Mouse (Mus musculus) retina, embryonic 14.5 days (tissue): ENCODE measurements around the gene Cers6.

Experiments used
- DNase-seq: peaks from one replicate; pipeline ENCODE4 v3.0.0-alpha.2; 2015; ENCODE audit warnings: low spot score

Cers6 gene

GRCm38 (mm10) chr2:69119718-69120117 is 258.5 kb downstream of the Cers6 start:
- DNase-seq, result no peak

DNA sequence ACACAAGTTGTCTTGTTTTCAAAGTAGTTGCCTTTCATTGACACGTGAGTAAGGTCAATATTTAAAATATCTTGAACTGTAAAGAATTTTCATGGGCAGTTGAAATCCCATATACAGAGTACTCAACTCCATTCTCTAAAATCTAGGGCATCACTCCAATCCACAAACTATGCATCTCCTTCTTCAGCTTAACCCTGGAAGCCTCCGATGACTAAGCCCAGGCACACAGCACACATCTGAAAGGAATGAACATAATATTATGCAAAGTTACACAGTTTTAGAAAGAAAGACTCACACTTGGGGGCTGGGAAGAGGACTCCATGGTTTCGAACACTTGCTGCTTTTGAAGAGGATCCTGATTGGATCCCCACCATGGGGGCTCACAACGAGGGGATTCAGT is 260.4 kb downstream of the Cers6 start:
- no peak for DNase-seq

GRCm38 (mm10) chr2:69125425-69125824 is 264.2 kb downstream of the Cers6 start:
- no peak for DNase-seq

GRCm38 (mm10) chr2:69128321-69128720 is 267.1 kb downstream of the Cers6 start:
- peak; percentile 24 for DNase-seq

GRCm38 (mm10) chr2:69128921-69129395 is 267.7 kb downstream of the Cers6 start:
- DNase-seq, result peak; percentile 83

- no peak for DNase-seq
Measured at GRCm38 (mm10) chr2:69129425-69130210, 268.4 kb downstream of the Cers6 start.

DNA sequence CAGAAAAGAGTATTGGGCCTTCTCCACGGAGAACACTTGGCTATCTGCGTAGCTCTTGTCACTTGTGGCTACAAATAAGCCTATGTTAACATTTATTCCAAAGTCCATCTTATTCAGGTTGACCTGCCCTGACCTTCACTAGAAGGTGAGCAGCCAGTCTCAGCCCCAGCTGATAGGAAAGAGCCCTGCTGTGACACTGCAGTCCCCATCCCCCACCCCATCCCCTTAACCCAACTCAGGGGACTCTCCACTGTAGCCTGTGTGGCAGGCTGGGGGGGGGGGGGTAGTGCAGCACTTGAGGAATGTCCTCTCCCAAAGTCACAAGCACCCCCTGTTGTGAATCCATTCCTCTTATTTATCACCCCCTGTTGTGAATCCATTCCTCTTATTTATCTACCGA is 270.8 kb downstream of the Cers6 start:
- no peak for DNase-seq

DNA sequence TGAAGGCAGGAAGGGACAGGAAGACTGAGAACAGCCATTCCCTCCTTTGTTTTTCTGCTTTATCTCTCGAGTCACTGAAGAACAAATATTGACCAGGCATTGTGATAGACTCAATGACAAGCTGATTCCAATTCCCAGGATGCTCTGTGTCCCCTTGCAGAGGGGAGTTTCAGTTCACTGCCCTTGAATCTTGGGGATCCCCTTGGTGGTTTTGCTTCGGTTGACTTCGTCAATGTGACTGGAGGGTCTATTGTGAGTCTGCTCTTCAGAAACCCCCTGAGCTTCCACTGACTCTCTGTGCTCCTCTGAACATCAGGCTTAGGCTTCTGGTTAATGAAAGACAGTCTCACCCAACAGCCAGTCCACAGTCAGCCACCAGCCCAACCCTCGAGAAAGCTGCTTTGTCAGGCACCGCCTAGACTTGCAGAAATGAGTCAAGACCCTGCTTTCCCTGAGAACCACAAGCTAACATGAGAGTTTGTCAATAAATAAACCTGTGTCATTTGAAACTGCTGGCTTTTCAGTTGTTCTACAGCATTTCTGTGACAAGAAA is 271.3 kb downstream of the Cers6 start:
- no peak for DNase-seq

GRCm38 (mm10) chr2:69134186-69134585 is 272.9 kb downstream of the Cers6 start:
- DNase-seq, result no peak

- no peak for DNase-seq
Measured at GRCm38 (mm10) chr2:69134937-69135336, 273.7 kb downstream of the Cers6 start.

GRCm38 (mm10) chr2:69135661-69136576 is 274.7 kb downstream of the Cers6 start, which contains the start of gene Nostrin:
TSS of gene Nostrin (plus strand) at chr2:69135800.
- no peak for DNase-seq

GRCm38 (mm10) chr2:69137406-69138084 is 276.3 kb downstream of the Cers6 start:
- no peak for DNase-seq

DNA sequence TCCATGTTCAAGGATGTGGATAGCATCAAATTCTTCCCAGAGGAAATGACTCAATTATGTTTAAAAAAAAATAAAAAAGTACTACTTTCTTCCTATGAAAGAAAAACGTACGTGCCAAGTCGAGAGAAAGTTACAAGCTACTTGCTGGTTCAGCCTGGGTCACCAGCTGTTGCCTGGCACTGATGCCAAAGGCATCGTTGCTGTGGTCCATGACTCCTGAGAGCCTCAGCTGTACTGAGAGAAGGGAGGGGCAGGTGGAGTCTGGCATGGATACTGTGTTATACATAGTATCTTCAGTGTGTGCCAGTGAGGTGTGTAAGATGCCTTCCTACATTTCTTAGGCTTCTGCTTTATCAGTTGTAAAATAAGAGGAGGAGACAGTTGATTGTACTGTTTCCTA is 277.5 kb downstream of the Cers6 start:
- no peak for DNase-seq

DNA sequence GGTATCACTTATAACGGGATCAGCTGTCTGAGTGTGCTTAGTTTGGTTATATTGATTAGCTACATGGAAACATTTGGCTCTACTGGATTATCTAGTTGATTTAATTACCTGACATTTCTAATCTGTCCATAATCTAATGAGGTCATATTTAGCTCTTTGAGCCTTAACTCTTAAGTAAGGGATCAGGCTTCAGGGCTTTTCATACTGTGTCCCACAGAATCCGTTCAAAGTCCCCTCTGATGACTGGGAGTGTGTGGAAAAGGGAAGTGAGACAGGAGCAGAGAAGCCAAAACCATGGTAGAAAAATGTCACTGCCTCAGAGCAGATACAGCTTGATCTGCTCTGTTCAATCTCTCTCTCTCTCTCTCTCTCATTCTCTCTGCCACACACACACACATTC is 279.0 kb downstream of the Cers6 start:
- DNase-seq, result peak; percentile 37

DNA sequence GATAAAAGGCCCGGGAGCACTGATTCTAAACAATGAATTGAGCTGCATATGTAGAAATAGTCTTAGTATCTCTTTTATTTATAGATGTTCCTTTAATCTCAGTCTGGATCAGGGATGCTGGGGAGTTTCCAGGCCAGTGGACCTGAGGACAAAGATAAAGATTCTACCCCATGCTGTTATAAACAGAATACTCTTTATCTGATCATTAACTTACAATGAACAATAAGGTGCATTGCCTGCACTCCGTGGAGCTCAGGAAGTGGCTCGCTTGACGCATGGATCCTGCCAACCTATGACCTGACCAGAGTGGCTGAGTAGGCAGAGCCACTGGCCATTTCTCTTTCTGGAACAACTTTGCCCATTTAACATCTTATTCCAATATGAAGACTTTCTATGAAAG is 279.6 kb downstream of the Cers6 start:
- DNase-seq, result no peak

DNA sequence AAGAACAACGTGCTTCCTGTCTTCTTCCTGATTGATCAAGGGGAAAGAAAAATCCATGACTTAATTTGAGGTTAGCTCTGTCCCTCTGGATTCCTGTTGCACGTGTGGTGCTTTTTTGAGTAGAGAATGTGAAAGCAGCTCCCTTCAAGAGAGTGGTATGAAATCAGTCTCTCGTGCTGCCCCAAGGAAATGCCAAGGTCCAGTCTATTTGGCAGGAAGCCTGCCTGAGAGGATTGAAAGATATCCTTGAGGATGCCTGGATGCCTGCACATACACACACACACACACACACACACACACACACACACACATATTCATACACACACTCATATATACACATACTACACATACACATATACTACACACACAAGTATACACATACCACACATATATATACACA is 287.4 kb downstream of the Cers6 start:
- no peak for DNase-seq

DNA sequence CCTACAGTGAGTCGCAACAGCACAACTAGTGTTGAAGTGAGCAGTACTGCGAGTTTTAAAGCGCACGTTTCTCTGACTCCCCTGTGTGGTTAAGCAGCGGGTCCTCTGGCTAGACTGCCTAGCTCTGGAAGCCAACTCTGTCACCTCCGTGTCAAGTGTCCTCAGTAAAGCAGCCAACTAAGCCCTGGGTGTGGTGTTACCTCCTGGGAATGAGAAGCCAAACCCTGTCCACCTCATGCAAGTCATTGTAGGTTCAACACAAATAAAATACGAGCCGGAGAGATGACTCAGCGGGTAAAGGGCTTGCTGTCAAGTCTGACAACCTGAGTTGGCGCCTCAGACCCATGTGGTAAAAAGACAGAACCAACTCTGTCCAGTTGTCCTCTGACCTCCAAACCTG is 287.9 kb downstream of the Cers6 start:
- DNase-seq, result no peak

DNA sequence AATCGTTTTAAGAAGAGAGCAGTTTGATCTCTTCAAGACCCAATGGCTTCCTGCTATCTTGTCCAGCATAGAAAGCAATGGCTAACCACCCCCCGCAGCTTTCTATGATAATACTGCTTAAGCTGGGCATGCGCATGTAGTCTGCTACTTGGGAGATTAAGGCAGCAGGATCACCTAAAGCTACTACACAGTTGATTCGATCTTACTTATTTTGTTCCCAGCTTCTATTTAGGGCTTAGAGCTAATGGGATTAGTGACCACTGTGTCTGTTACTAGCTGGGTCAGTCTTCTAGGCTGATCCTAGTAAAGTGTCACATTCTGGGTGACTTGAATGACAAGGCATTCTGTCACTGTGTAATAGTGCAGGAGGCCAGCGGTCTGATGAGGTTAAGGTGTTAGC is 289.6 kb downstream of the Cers6 start:
- DNase-seq, result peak; percentile 27

- no peak for DNase-seq
Measured at GRCm38 (mm10) chr2:69155861-69156260, 294.6 kb downstream of the Cers6 start.

GRCm38 (mm10) chr2:69156283-69156682 is 295.0 kb downstream of the Cers6 start:
- DNase-seq, result no peak

DNA sequence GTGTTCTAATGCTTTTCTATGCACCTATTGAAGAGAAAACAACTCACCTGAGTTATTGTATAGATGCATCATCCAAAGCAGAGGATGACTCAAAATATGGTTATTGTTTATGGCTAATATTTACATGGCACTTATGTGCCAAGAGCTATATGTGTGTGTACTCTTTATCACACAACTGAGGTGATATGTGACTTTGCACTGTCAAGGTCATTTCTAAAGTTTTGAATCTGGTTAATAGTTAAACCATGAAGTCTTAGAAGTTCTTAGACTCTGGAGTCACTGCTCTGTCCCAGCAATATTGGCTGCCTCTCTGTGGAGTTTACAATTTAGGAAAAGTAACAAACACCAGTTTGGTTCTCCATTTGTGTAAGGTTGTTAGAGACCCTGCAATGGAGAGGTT is 297.7 kb downstream of the Cers6 start:
- no peak for DNase-seq
